Mouse (Mus musculus): Measurements from ENCODE around the gene Trim14.

Trim14 gene

GRCm38 (mm10) chr4:46560069-46560705 is 24.2 kb upstream of the Trim14 start:
- DNase-seq: no peak

- DNase-seq: no peak
Observed at GRCm38 (mm10) chr4:46558672-46559667, 23.0 kb upstream of the Trim14 start.

GRCm38 (mm10) chr4:46556933-46557332 is 21.0 kb upstream of the Trim14 start:
- no peak for DNase-seq

GRCm38 (mm10) chr4:46555762-46556161 is 19.8 kb upstream of the Trim14 start:
- DNase-seq: no peak

DNA sequence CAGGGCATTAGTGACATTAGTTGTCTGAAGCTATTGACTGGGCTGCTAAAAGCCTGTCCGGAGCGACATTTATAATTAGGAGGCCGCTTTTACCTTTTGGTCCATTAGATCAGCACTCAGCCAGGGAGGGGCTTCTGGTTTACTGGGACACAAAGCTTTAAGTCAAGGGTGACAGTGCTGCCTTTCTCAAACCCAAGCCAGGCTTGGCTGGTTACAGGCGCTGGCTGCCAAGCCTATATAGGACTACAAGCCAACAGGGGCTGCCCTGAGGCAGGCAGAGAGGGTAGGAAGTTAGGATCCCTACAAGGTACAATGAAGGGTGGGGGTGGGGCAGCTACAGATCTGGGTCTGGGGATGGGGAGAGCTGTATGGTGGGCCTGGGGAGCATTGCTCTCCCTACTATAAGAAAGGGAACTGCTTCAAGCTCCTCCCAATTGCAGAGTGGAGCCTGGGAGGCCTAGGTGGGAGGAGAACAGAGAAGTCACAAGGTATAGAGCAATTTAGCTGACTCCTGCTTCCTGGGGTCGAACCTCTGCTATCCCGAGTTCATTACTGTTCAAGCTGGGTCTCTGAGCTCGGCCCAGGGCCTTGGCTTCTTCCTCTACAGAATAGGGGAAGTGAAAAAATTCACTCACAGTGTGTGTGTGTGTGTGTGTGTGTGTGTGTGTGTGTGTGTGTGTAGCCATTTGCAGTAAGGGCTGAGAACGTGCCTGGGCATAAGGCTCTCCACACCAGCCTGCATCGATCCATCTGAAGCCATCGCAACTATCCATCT is 18.5 kb upstream of the Trim14 start:
- no peak for DNase-seq

- DNase-seq: peak; percentile 97
Observed at GRCm38 (mm10) chr4:46553864-46554263, 17.9 kb upstream of the Trim14 start.

DNA sequence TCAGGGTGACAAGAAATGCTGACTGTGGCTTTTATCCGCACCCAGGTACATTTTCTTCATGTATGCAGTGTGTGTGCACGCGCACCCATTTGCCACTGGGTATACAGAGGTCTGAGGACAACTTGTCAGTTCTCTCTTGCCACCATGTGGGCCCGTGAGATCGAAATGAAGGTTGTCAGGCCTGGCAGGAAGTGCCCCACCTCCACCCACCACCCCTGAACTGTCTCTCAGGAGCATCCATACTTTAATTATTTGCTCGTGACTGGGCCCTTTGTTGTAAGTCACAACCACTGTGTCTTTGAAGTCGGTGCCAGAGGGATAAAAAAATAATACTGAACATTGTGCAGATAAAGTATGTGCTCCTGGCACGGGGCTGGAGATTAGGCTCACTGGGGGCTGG is 14.5 kb upstream of the Trim14 start:
- DNase-seq: no peak

DNA sequence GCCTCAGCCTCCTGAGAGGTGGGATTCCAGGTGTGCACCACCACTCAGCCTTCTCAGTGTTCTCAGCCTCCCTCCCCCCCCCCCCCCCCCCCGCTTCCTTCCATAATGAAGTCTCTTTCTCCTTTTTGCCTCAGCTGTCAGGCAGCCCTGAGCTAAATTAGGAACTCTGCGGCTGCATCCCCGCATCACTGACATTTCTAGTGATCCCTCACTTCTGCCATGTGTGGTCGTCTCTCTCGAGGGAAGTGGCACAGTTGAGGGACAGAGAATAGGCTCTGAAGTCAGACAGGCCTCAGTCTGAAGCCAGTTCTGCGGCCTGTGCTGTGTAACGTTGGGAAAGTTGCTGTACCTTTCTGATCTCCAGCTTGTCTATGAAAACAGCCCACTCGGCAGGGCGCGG is 14.0 kb upstream of the Trim14 start:
- no peak for DNase-seq

DNA sequence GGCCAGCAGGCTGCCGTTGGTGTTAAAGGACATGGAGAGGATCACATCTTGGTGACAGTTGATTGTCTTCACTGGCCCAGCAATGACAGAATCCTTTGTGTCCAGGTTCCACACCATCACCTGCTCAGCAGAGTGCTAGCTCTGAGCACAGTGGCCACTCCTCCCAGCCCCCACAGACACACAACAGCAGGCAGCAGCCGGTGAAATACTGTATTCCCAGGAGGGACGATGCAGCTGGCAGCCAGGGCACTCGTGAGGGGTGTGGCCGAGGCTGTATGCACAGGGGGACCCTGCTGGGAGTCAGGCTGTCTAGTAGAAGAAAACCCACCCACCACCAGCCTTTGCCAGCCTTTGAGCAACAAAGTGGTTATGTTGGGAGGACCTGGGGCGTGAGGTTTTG is 10.8 kb upstream of the Trim14 start:
- DNase-seq: no peak

GRCm38 (mm10) chr4:46545498-46545897 is 9.6 kb upstream of the Trim14 start:
- no peak for DNase-seq

- DNase-seq: no peak
Observed at GRCm38 (mm10) chr4:46544313-46544712, 8.4 kb upstream of the Trim14 start.

- no peak for DNase-seq
Observed at GRCm38 (mm10) chr4:46543366-46544050, 7.6 kb upstream of the Trim14 start.

GRCm38 (mm10) chr4:46541707-46542106 is 5.8 kb upstream of the Trim14 start:
- no peak for DNase-seq

- DNase-seq: no peak
Observed at GRCm38 (mm10) chr4:46539167-46539566, 3.2 kb upstream of the Trim14 start.

- DNase-seq: no peak
Observed at GRCm38 (mm10) chr4:46535094-46535830, 679 bp downstream of the Trim14 start.

DNA sequence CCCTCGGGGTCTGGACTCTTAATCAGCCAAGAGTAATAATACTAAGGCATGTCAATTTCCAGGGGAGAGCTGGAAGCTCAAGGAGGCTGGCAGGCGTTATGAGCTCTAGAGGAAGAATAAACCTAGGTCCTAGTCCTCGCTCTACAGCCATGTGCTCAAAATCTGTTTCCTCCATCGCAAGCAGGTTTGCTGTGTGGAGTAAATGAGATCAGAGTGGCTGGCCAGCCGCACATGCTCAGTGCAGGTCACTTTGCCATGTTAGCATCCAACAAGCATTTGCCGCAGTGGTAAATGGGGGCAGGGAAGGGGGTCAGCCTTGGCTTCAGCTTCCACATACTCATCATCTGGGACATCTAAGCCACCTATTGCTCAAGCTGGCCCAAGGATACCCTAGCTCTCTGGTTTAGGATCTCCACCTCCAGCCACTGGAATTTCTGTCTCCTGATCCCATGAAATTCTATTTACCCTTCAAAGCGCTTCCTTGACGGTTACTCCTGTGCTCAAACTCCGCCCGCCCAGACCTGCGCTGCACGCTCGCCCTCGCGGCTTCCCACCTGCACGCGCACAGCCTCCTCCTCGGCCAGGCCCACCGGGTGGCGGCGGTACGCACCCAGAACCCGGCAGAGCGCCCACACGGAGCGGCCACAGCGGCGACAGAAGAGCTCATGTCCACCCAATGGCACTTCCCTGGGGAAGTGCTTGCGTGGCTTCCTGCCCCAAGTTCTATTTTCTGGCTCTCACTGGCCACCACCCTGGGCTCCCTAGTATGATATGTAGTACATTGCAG is 1.8 kb downstream of the Trim14 start:
- no peak for DNase-seq

- no peak for DNase-seq
Observed at GRCm38 (mm10) chr4:46532926-46533325, 3.0 kb downstream of the Trim14 start.

DNA sequence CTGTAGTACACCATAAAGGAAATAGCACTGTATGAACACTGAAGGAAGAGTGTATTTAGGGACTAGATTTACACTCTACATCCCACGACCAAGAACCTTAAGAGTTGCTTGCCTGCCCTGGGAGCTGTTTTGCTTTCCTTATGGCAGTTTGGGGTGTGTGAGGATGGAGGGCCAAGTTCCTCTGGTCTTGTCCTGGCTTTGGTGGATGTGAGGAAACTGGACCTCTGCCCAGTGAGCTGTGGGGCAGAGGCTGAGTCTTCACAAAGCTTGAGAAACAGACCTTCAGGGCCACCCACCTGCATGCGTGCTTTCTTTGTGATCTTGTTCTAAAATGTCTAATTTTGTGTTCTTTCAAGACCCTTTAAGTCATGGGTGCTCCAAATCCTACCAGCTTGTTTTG is 3.4 kb downstream of the Trim14 start:
- DNase-seq: no peak

- no peak for DNase-seq
Observed at GRCm38 (mm10) chr4:46529722-46530121, 6.2 kb downstream of the Trim14 start.

DNA sequence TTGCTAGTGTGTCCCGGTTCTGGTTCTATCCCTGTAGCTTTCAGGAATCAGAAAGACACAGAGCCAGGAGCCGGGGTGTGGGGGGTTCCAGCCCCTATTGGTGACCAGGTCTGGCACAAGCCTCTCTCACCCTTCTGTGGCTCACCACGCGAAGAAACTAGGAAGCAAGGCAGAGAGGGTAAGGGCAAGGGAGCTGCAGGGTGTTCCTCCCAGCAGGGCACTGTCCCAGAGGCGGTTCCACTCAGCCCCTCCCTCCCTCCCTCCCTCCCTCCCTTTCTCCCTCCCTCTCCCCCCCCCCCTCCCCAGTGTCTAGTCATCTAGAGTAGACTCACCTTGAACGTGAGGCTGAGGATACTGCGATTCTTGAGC is 8.4 kb downstream of the Trim14 start:
- no peak for DNase-seq
